Mouse (Mus musculus): ENCODE measurements around the gene Hao1. TPM values are rescaled to one million over a fixed set of nuclear protein-coding genes. Genes with fewer than 3 reads are reported as not detected.

The Hao1 gene
- polyA plus RNA-seq, 1 experiment from 2014 or later = 0.19 TPM

GRCm38 (mm10) chr2:134462321-134462720 is 91.8 kb downstream of the Hao1 start:
- H3K4me3 ChIP-seq = no peak overlapping the region
- no peak for ATAC-seq (ENCODE audit: insufficient number of reproducible peaks, low FRiP score)
- H3K4me2 ChIP-seq = no peak overlapping the region
- no peaks in the 10 kb centered on the region for H3K4me1 ChIP-seq (replicated peaks)
- H3K27me3 ChIP-seq (replicated peaks) = no peaks in the 10 kb centered on the region
- no peak overlapping the region for H3K27ac ChIP-seq (ENCODE audit: poor library complexity, severe bottlenecking)
- 66% methylated on average over 6 of the region's 6 CpGs for whole genome bisulfite sequencing
- H3K9me3 ChIP-seq (replicated peaks) = no peaks in the 10 kb centered on the region
- H3K9ac ChIP-seq = no peak overlapping the region
- H3K36me3 ChIP-seq = no peaks in the 10 kb centered on the region

GRCm38 (mm10) chr2:134460831-134461230 is 93.3 kb downstream of the Hao1 start:
- peaks cover 4% of the 10 kb centered on the region; the same call in 1 of the 2 replicates for H3K4me1 ChIP-seq (replicated peaks)
- H3K9ac ChIP-seq = no peak overlapping the region
- H3K4me3 ChIP-seq = no peak overlapping the region
- H3K27me3 ChIP-seq (replicated peaks) = no peaks in the 10 kb centered on the region
- 54% methylated on average over 5 of the region's 5 CpGs for WGBS
- H3K36me3 ChIP-seq = no peaks in the 10 kb centered on the region
- ATAC-seq (ENCODE audit: insufficient number of reproducible peaks, low FRiP score) = no peak
- no peak overlapping the region for H3K27ac ChIP-seq (ENCODE audit: poor library complexity, severe bottlenecking)
- no peaks in the 10 kb centered on the region for H3K9me3 ChIP-seq (replicated peaks)
- no peak overlapping the region for H3K4me2 ChIP-seq

DNA sequence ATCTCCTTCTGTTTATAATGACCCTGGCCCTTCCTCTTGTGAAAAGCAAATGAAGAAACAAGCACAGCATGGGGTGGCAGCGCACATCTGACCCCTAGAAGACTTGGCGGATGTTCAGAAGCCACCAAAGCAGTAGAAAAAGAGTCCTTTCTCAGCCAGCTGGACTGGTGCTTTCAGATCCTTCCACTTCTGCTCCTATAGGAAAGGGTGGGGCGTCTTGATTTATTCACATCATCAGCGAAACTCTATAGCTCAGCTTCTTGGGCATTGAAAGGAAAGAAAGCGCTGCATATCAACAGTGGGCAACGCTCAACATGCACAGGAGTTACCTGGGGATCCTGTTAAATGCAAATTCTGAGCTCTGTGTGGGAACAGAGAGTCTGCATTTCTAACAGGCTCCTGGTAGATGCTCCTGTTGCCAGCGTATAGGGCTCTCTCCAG is 98.1 kb downstream of the Hao1 start:
- H3K27me3 ChIP-seq (replicated peaks) = no peaks in the 10 kb centered on the region
- no peaks in the 10 kb centered on the region for H3K9me3 ChIP-seq (replicated peaks)
- no peaks in the 10 kb centered on the region for H3K36me3 ChIP-seq
- 34% methylated on average over 7 of the region's 7 CpGs for WGBS
- H3K27ac ChIP-seq (ENCODE audit: poor library complexity, severe bottlenecking) = no peak overlapping the region
- H3K4me3 ChIP-seq = no peak overlapping the region
- peaks cover 4% of the 10 kb centered on the region; the same call in 1 of the 2 replicates for H3K4me1 ChIP-seq (replicated peaks)
- H3K9ac ChIP-seq = no peak overlapping the region
- no peak overlapping the region for H3K4me2 ChIP-seq
- ATAC-seq (ENCODE audit: insufficient number of reproducible peaks, low FRiP score) = no peak

DNA sequence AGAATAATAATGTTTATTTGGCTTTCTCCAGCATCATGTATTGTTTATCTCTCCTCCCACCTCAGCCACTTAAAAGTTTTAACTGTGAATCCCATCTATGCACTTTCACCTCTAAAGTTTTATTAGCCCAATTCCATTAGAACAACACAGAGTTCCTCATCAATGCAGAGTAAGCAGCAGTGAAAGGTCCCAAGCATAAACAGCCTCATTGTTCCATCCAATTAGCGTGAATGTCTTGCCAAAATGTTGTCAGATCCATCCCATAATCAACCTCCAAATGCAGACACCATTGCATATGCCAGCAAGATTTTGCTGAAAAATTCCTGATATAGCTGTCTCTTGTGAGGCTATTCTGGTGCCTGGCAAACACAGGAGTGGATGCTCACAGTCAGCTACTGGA is 101.4 kb downstream of the Hao1 start:
- ATAC-seq (ENCODE audit: insufficient number of reproducible peaks, low FRiP score) = no peak
- no peak overlapping the region for H3K27ac ChIP-seq (ENCODE audit: poor library complexity, severe bottlenecking)
- H3K4me3 ChIP-seq = no peak overlapping the region
- H3K27me3 ChIP-seq (replicated peaks) = no peaks in the 10 kb centered on the region
- H3K4me2 ChIP-seq = no peak overlapping the region
- H3K9me3 ChIP-seq (replicated peaks) = no peaks in the 10 kb centered on the region
- H3K9ac ChIP-seq = no peak overlapping the region
- H3K4me1 ChIP-seq (replicated peaks) = peaks cover 4% of the 10 kb centered on the region; the same call in 1 of the 2 replicates
- no peaks in the 10 kb centered on the region for H3K36me3 ChIP-seq
- 75% methylated on average over 1 of the region's 1 CpGs for WGBS

DNA sequence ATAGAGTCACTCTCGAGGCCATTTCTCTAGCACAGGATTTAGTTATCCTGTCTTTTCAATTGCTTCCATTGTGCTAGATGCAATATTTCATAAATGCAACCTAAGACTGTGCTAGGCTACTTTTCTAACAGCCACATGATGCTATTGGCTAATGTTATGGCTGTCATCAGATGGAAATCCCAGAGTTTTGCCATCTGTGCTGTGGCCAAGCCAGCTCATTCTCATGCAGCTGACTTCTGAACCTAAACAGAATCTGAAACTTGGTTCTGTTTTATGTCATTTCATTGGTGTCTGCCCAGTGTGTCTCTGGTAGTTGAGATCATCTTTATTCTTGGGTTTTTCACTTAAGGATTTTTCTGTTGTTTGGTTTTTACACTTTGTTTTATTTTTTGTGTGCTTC is 103.2 kb downstream of the Hao1 start:
- H3K4me1 ChIP-seq (replicated peaks) = peaks cover under 1% of the 10 kb centered on the region; the same call in 1 of the 2 replicates
- no peak overlapping the region for H3K9ac ChIP-seq
- no peak overlapping the region for H3K4me2 ChIP-seq
- H3K27me3 ChIP-seq (replicated peaks) = no peaks in the 10 kb centered on the region
- no peaks in the 10 kb centered on the region for H3K36me3 ChIP-seq
- H3K4me3 ChIP-seq = no peak overlapping the region
- ATAC-seq (ENCODE audit: insufficient number of reproducible peaks, low FRiP score) = no peak
- H3K27ac ChIP-seq (ENCODE audit: poor library complexity, severe bottlenecking) = no peak overlapping the region
- 42% methylated on average over 1 of the region's 1 CpGs for WGBS
- H3K9me3 ChIP-seq (replicated peaks) = no peaks in the 10 kb centered on the region

Other genes starting within 250 kb of the Hao1 start
- 55.3 and 56.1 TPM in 2 replicates for gene Tmx4, start 89.8 kb upstream of the Hao1 start, polyA plus RNA-seq (2016; fragmentation: Nextera tagmentation; extraction: Ambion mirVana)
- 6.1 and 8.2 TPM in 2 replicates for gene Plcb1, start 231.7 kb upstream of the Hao1 start, polyA plus RNA-seq (2016; fragmentation: Nextera tagmentation; extraction: Ambion mirVana)